Mouse (Mus musculus) hindbrain, embryonic 11.5 days (tissue): ENCODE data around the gene Tpgs1. TPM values are rescaled to one million over a fixed set of nuclear protein-coding genes. Genes with fewer than 3 reads are reported as not detected.

ENCODE experiments used
- ATAC-seq: fragments of 200-750 bp; cut with Nextera tagmentation; 2 replicates; pipeline ENCODE4 v1.8.0; 2017; ENCODE audit warnings: mild to moderate bottlenecking, moderate TSS enrichment, moderate library complexity; ENCODE audit not compliant: low FRiP score
- DNase-seq: peaks from one replicate; pipeline ENCODE4 v3.0.0-alpha.2; 2015; ENCODE audit warnings: low spot score
- H3K27ac ChIP-seq: fragments of 300-500 bp; sonication (generic); 2 replicates; pipeline ENCODE4 v1.5.1; 2014; ENCODE audit warnings: mild to moderate bottlenecking, low read depth, low read length
- H3K27me3 ChIP-seq: fragments of 300-500 bp; sonication (generic); 2 replicates; pipeline ENCODE4 v1.6.1; 2014; ENCODE audit warnings: mild to moderate bottlenecking, low read length, moderate library complexity, mixed read lengths; ENCODE audit not compliant: control insufficient read depth, insufficient read depth
- H3K36me3 ChIP-seq: fragments of 300-500 bp; sonication (generic); 2 replicates; pipeline ENCODE4 v1.6.1; 2014; ENCODE audit warnings: mild to moderate bottlenecking, low read length, moderate library complexity, mixed read lengths; ENCODE audit not compliant: control insufficient read depth, insufficient read depth
- H3K4me1 ChIP-seq: fragments of 300-500 bp; sonication (generic); replicated peaks from 2 replicates; pipeline ENCODE4 v1.6.1; 2014; ENCODE audit warnings: low read length, mixed read lengths; ENCODE audit not compliant: control insufficient read depth, insufficient read depth
- H3K4me2 ChIP-seq: fragments of 300-500 bp; sonication (generic); replicated peaks from 2 replicates; pipeline ENCODE4 v1.6.1; 2014; ENCODE audit warnings: mild to moderate bottlenecking, low read depth, low read length
- H3K4me3 ChIP-seq: fragments of 300-500 bp; sonication (generic); 2 replicates; pipeline ENCODE4 v1.5.1; 2014; ENCODE audit warnings: low read depth, low read length
- H3K9ac ChIP-seq: fragments of 300-500 bp; sonication (generic); 2 replicates; pipeline ENCODE4 v1.6.1; 2014; ENCODE audit warnings: low read depth, low read length
- H3K9me3 ChIP-seq: fragments of 300-500 bp; sonication (generic); 2 replicates; pipeline ENCODE4 v1.6.1; 2016; ENCODE audit warnings: low read length; ENCODE audit not compliant: control insufficient read depth
- WGBS: fragments of 180-500 bp; shearing (Covaris S2); extraction: QIAGEN DNeasy Blood & Tissue Kit; methylation state at CpG from one replicate; pipeline ENCODE4 v1.1.7; 2014; 5-methylcytosine and 5-hydroxymethylcytosine counted together
- polyA plus RNA-seq: library from polyadenylated mRNA; unstranded; fragments of >200 nt; fragmentation: Nextera tagmentation; extraction: Ambion mirVana; gene quantifications from 2 replicates; pipeline ENCODE4 v1.2.1, GENCODE M21; 2014

Tpgs1 gene
- polyA plus RNA-seq, 1 experiment from 2014 or later, result 70.8 TPM

- WGBS, result under 1% methylated on average over 92 of the region's 116 CpGs
- no peaks in the 10 kb centered on the region; the same call in 1 of the 2 replicates for H3K4me1 ChIP-seq
Measured at GRCm38 (mm10) chr10:79637128-79638110, 31.8 kb upstream of the Tpgs1 start, which contains the start of gene Shc2. Gene Shc2, minus strand, starts transcription at chr10:79637918.

GRCm38 (mm10) chr10:79638486-79639204, 30.5 kb upstream of the Tpgs1 start:
- DNase-seq (peak; percentile 75), ATAC-seq (peak; percentile 46)
- Histone ChIP-seq H3K9ac (peak overlapping the region; percentile 88), H3K27ac (peak overlapping the region; percentile 92), H3K4me3 (no peak overlapping the region), H3K36me3 (no peaks in the 10 kb centered on the region), H3K27me3 (peaks cover 7% of the 10 kb centered on the region), H3K9me3 (no peaks in the 10 kb centered on the region), H3K4me1 (no peaks in the 10 kb centered on the region; the same call in 1 of the 2 replicates), H3K4me2 (peak overlapping the region; percentile 89; the same call in 1 of the 2 replicates)
- 3% methylated on average over 23 of the region's 23 CpGs for WGBS

More at GRCm38 (mm10) chr10:79637128-79638110, 31.8 kb upstream of the Tpgs1 start, which contains the start of gene Shc2:
- DNase-seq, result peak; percentile 83
- ATAC-seq, result peak; percentile 86
- no peaks in the 10 kb centered on the region for H3K9me3 ChIP-seq
- peak within 1 kb of the TSS; percentile 92 for H3K27ac ChIP-seq
- H3K4me3 ChIP-seq, result peak within 1 kb of the TSS; percentile 56
- H3K27me3 ChIP-seq, result peaks cover 7% of the 10 kb centered on the region
- peak within 1 kb of the TSS; percentile 89 for H3K4me2 ChIP-seq
- peak within 1 kb of the TSS; percentile 88 for H3K9ac ChIP-seq
- H3K36me3 ChIP-seq, result no peaks in the 10 kb centered on the region

GRCm38 (mm10) chr10:79645711-79646110, 23.5 kb upstream of the Tpgs1 start, which contains the start of gene Odf3l2:
Gene Odf3l2, minus strand, starts transcription at chr10:79645738.
- ATAC-seq (no peak), DNase-seq (no peak)
- Histone ChIP-seq H3K27ac (no peak within 1 kb of the TSS), H3K9me3 (no peaks in the 10 kb centered on the region), H3K4me2 (no peak within 1 kb of the TSS), H3K4me1 (no peaks in the 10 kb centered on the region; the same call in 1 of the 2 replicates), H3K9ac (no peak within 1 kb of the TSS), H3K27me3 (no peaks in the 10 kb centered on the region), H3K4me3 (no peak within 1 kb of the TSS), H3K36me3 (no peaks in the 10 kb centered on the region)
- 74% methylated on average over 8 of the region's 8 CpGs for WGBS

DNA sequence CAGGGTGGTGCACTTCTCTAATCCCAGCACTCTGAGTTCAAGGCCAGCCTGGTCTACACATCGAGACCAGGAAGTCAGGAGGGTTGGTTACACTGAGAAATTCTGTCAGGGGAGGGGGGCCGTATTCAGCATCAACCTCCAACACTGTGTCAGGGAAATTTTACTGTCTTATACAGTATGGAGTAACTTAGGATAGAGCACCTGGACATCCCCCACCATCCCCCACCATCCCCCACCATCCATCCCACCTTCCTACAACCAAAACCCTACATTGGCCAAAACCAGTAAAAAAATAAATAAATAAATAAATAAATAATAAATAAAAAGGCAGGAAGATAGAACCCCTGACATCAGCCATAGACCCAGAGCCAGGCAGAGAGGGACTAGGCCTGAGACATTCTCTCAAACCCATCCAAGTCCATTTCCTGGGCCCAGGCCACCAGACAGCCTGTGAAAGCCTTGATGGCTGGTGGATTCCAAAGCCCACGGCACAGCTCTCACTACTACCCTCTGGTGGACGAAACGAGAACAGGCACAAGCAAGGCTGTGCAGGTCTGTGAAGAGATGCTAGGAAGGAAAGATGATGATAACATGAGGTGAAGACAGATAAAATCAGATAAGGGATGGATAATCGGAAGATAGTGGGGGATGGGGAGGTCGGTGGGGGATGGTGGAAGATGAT, 20.0 kb upstream of the Tpgs1 start:
- H3K4me1 ChIP-seq, result no peaks in the 10 kb centered on the region; the same call in 1 of the 2 replicates
- H3K36me3 ChIP-seq, result no peaks in the 10 kb centered on the region
- no peak overlapping the region for H3K9ac ChIP-seq
- peak; percentile 88 for DNase-seq
- H3K4me2 ChIP-seq, result no peak overlapping the region
- H3K4me3 ChIP-seq, result no peak overlapping the region
- ATAC-seq, result peak; percentile 64
- WGBS, result 31% methylated on average over 7 of the region's 7 CpGs
- no peaks in the 10 kb centered on the region for H3K27me3 ChIP-seq
- no peaks in the 10 kb centered on the region for H3K9me3 ChIP-seq
- H3K27ac ChIP-seq, result no peak overlapping the region

DNA sequence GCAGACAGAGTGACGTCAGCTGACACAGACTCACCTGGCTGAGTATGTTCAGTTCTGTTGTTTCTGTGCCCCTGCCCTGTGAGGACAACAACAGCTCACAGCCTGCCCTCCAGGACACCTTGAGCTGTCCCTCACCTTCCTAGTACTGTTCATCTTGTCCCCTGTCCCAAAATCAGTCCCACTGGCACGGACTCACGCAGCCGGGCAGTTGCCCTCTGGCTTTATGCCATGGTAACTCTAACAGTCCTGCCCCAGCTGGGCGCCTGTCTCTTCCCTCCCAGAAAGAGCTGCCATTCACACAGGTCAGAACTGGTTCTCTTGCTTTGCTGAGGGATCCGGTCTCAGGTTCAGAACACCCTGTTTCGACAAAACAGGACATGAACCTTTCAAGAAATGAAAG, 16.4 kb upstream of the Tpgs1 start:
- Histone ChIP-seq H3K27ac (no peak overlapping the region), H3K27me3 (no peaks in the 10 kb centered on the region), H3K9ac (no peak overlapping the region), H3K36me3 (no peaks in the 10 kb centered on the region), H3K4me2 (no peak overlapping the region), H3K9me3 (no peaks in the 10 kb centered on the region), H3K4me3 (no peak overlapping the region), H3K4me1 (no peaks in the 10 kb centered on the region)
- ATAC-seq (no peak), DNase-seq (no peak)
- 88% methylated on average over 7 of the region's 7 CpGs for WGBS

DNA sequence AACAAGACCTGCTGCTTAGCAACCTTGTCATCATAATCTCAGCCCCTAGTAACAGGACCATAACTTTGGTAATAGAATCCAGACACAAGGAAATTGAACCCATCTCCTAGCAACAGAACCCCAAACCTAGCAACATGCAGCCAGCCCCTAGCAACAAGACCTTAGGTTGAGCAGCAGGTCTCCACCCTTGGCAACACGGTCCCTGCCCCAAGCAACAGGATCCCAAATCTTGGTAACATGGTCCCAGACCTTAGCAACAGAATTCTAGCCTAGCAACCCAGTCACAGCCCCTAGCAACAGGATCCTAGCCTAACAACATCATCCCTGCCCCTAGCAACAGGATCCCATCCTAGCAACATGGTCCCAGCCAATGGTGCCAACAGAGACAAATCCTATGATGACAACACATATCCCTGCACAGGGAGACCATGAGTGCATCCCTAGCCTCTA, 14.2 kb upstream of the Tpgs1 start:
- Histone ChIP-seq H3K9me3 (no peaks in the 10 kb centered on the region), H3K4me1 (no peaks in the 10 kb centered on the region), H3K27me3 (no peaks in the 10 kb centered on the region), H3K27ac (no peak overlapping the region), H3K9ac (no peak overlapping the region), H3K36me3 (no peaks in the 10 kb centered on the region), H3K4me3 (no peak overlapping the region), H3K4me2 (no peak overlapping the region)
- ATAC-seq, result peak; percentile 55
- DNase-seq, result peak; percentile 65
- 33% methylated on average over 1 of the region's 1 CpGs for WGBS

GRCm38 (mm10) chr10:79658829-79659228, 10.3 kb upstream of the Tpgs1 start:
- H3K4me1 ChIP-seq, result no peaks in the 10 kb centered on the region
- no peaks in the 10 kb centered on the region for H3K27me3 ChIP-seq
- no peak overlapping the region for H3K4me3 ChIP-seq
- no peaks in the 10 kb centered on the region for H3K9me3 ChIP-seq
- peak; percentile 24 for DNase-seq
- no peak overlapping the region for H3K4me2 ChIP-seq
- H3K9ac ChIP-seq, result no peak overlapping the region
- 16% methylated on average over 4 of the region's 4 CpGs for WGBS
- H3K36me3 ChIP-seq, result no peaks in the 10 kb centered on the region
- no peak overlapping the region for H3K27ac ChIP-seq
- ATAC-seq, result no peak

- Histone ChIP-seq H3K4me3 (no peak overlapping the region), H3K27me3 (no peaks in the 10 kb centered on the region), H3K4me2 (no peak overlapping the region), H3K9me3 (no peaks in the 10 kb centered on the region), H3K36me3 (no peaks in the 10 kb centered on the region), H3K9ac (no peak overlapping the region), H3K27ac (no peak overlapping the region), H3K4me1 (no peaks in the 10 kb centered on the region)
- DNase-seq, result no peak
- WGBS, result 79% methylated on average over 2 of the region's 2 CpGs
- ATAC-seq, result no peak
Measured at GRCm38 (mm10) chr10:79660298-79660697, 8.9 kb upstream of the Tpgs1 start.
